Mouse (Mus musculus): ENCODE measurements at regions not wholly inside any gene's neighbourhood (a gene's known extent, or its start where the extent isn't known, plus 50 kb on each side); places are given as distances from the start of the nearest gene placed in this dataset.

DNA sequence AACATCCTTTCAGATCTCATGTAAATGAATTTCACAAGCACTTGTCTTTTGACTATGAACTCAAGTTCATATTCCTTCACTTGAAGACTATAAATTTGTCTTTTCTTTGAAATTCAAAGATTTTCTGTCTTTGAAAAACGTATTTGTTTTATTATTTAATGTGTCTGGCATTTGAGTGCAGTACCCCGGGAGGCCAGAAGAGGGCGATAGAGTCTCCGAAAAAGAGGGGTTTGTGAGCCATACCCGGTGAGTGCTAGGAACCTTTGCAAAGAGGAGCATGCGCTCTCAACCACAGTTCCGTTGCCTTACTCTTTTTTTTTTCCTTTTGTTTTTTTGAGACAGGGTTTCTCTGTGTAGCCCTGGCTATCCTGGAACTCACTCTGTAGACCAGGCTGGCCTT is 177.6 kb upstream of the Gjb5 start:
- no peak overlapping the region for H3K4me3 ChIP-seq (ENCODE audit: low read depth, low read length)
- TF ChIP-seq POLR2A (IDR thresholded peaks at IDR 0.05; ENCODE audit: low read depth, low read length) (no peak), CTCF (IDR thresholded peaks at IDR 0.05; ENCODE audit: extremely low read depth, insufficient read length, insufficient replicate concordance, low read depth, low read length) (peak; percentile 34; the same call in 1 of the 2 replicates)
- H3K27ac ChIP-seq (ENCODE audit: insufficient read depth, low read depth, low read length): no peak overlapping the region
- WGBS: 74% methylated on average over 7 of the region's 7 CpGs
- H3K4me1 ChIP-seq (ENCODE audit: control insufficient read depth, insufficient read depth, insufficient read length, low read length): no peaks in the 10 kb centered on the region
- no peaks in the 10 kb centered on the region for H3K36me3 ChIP-seq (ENCODE audit: control insufficient read depth, insufficient read depth, low read length)
- H3K27me3 ChIP-seq (ENCODE audit: control insufficient read depth, insufficient read depth, low read length): no peaks in the 10 kb centered on the region

GRCm38 (mm10) chr4:127534411-127534810 is 176.4 kb upstream of the Gjb5 start:
- no peak overlapping the region for H3K4me3 ChIP-seq (ENCODE audit: low read depth, low read length)
- H3K27ac ChIP-seq (ENCODE audit: insufficient read depth, low read depth, low read length): no peak overlapping the region
- H3K27me3 ChIP-seq (ENCODE audit: control insufficient read depth, insufficient read depth, low read length): no peaks in the 10 kb centered on the region
- TF ChIP-seq POLR2A (IDR thresholded peaks at IDR 0.05; ENCODE audit: low read depth, low read length) (no peak), CTCF (IDR thresholded peaks at IDR 0.05; ENCODE audit: extremely low read depth, insufficient read length, insufficient replicate concordance, low read depth, low read length) (no peak)
- 94% methylated on average over 3 of the region's 3 CpGs for WGBS
- H3K36me3 ChIP-seq (ENCODE audit: control insufficient read depth, insufficient read depth, low read length): no peaks in the 10 kb centered on the region
- H3K4me1 ChIP-seq (ENCODE audit: control insufficient read depth, insufficient read depth, insufficient read length, low read length): no peaks in the 10 kb centered on the region

GRCm38 (mm10) chr4:127533726-127534125 is 175.7 kb upstream of the Gjb5 start:
- H3K36me3 ChIP-seq (ENCODE audit: control insufficient read depth, insufficient read depth, low read length): no peaks in the 10 kb centered on the region
- H3K27ac ChIP-seq (ENCODE audit: insufficient read depth, low read depth, low read length): no peak overlapping the region
- WGBS: 75% methylated on average over 4 of the region's 4 CpGs

GRCm38 (mm10) chr4:127530779-127531178 is 172.8 kb upstream of the Gjb5 start:
- Histone ChIP-seq H3K4me1 (ENCODE audit: control insufficient read depth, insufficient read depth, insufficient read length, low read length) (no peaks in the 10 kb centered on the region), H3K4me3 (ENCODE audit: low read depth, low read length) (no peak overlapping the region), H3K27me3 (ENCODE audit: control insufficient read depth, insufficient read depth, low read length) (no peaks in the 10 kb centered on the region), H3K36me3 (ENCODE audit: control insufficient read depth, insufficient read depth, low read length) (no peaks in the 10 kb centered on the region), H3K27ac (ENCODE audit: insufficient read depth, low read depth, low read length) (no peak overlapping the region)
- TF ChIP-seq CTCF (IDR thresholded peaks at IDR 0.05; ENCODE audit: extremely low read depth, insufficient read length, insufficient replicate concordance, low read depth, low read length): no peak
- no peak for TF ChIP-seq POLR2A (IDR thresholded peaks at IDR 0.05; ENCODE audit: low read depth, low read length)
- WGBS: 86% methylated on average over 11 of the region's 11 CpGs

More at GRCm38 (mm10) chr4:127533726-127534125, 175.7 kb upstream of the Gjb5 start:
- Histone ChIP-seq H3K27me3 (ENCODE audit: control insufficient read depth, insufficient read depth, low read length) (no peaks in the 10 kb centered on the region), H3K4me1 (ENCODE audit: control insufficient read depth, insufficient read depth, insufficient read length, low read length) (no peaks in the 10 kb centered on the region), H3K4me3 (ENCODE audit: low read depth, low read length) (no peak overlapping the region)
- TF ChIP-seq POLR2A (IDR thresholded peaks at IDR 0.05; ENCODE audit: low read depth, low read length): no peak
- no peak for TF ChIP-seq CTCF (IDR thresholded peaks at IDR 0.05; ENCODE audit: extremely low read depth, insufficient read length, insufficient replicate concordance, low read depth, low read length)

DNA sequence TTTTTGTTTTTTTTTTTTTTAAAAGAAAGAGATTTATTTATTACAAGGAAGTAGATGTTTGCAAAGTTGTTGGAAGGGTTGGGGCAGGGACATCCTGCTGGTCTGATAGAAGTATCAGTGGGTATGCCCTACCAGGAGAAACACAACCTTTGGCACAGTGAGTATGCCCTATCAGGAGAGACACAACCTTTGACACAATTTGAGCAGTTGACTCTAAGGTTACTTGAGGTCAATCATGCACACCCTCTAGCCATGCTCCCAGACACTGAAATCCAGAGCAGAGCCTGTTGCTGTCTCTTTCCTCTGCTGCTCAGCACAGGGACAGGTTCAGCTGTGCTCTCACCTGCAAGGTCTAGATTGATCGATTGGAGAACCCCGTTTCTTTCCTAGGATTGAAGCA is 164.2 kb upstream of the Gjb5 start:
- no peaks in the 10 kb centered on the region for H3K4me1 ChIP-seq (ENCODE audit: control insufficient read depth, insufficient read depth, insufficient read length, low read length)
- H3K36me3 ChIP-seq (ENCODE audit: control insufficient read depth, insufficient read depth, low read length): no peaks in the 10 kb centered on the region
- no peak for TF ChIP-seq POLR2A (IDR thresholded peaks at IDR 0.05; ENCODE audit: low read depth, low read length)
- TF ChIP-seq CTCF (IDR thresholded peaks at IDR 0.05; ENCODE audit: extremely low read depth, insufficient read length, insufficient replicate concordance, low read depth, low read length): no peak
- H3K27me3 ChIP-seq (ENCODE audit: control insufficient read depth, insufficient read depth, low read length): no peaks in the 10 kb centered on the region
- H3K27ac ChIP-seq (ENCODE audit: insufficient read depth, low read depth, low read length): no peak overlapping the region
- H3K4me3 ChIP-seq (ENCODE audit: low read depth, low read length): no peak overlapping the region
- WGBS: 86% methylated on average over 2 of the region's 2 CpGs

DNA sequence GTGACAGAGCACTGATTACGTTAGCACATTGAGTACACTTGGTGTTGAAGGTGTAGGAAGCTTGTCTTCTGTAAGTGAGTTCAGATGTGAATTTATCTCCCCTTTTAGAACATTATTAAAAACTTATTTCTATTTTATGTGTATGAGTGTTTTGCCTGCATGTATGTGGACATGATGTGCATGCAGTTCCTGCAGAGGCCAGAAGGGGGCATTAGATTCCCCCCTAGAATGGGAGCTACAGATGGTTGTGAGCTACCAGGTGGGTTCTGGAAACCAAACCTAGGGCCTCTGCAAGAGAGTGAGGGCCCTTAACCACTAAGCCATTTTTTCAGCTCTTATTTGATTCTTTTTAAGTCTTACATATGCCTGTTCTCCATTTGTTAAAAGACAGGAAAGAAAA is 160.0 kb upstream of the Gjb5 start:
- TF ChIP-seq CTCF (IDR thresholded peaks at IDR 0.05; ENCODE audit: extremely low read depth, insufficient read length, insufficient replicate concordance, low read depth, low read length): peak; percentile 20; the same call in 1 of the 2 replicates
- TF ChIP-seq POLR2A (IDR thresholded peaks at IDR 0.05; ENCODE audit: low read depth, low read length): no peak
- 87% methylated on average over 1 of the region's 1 CpGs for WGBS
- H3K36me3 ChIP-seq (ENCODE audit: control insufficient read depth, insufficient read depth, low read length): no peaks in the 10 kb centered on the region
- no peak overlapping the region for H3K27ac ChIP-seq (ENCODE audit: insufficient read depth, low read depth, low read length)
- no peaks in the 10 kb centered on the region for H3K27me3 ChIP-seq (ENCODE audit: control insufficient read depth, insufficient read depth, low read length)
- H3K4me3 ChIP-seq (ENCODE audit: low read depth, low read length): no peak overlapping the region
- no peaks in the 10 kb centered on the region for H3K4me1 ChIP-seq (ENCODE audit: control insufficient read depth, insufficient read depth, insufficient read length, low read length)

DNA sequence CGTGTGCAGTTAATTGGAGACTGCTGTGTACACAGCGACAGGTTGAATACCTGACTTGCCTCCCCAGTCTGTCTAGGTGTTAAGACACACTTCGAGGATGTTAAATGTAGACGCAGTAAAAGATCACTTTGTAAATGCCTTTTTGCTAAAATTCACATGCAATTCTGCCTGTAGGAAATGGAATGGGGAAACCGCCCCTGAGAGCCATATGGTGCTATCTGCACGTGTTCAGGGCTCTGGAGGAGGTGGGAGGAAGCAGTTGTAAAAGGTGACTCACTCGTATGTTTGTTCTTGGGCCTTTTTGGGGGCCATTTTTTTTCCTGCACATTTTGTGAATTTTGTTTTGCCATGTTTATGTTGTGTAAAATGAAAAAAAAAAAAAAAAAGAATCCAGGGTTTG is 159.6 kb upstream of the Gjb5 start:
- Histone ChIP-seq H3K4me3 (ENCODE audit: low read depth, low read length) (no peak overlapping the region), H3K27me3 (ENCODE audit: control insufficient read depth, insufficient read depth, low read length) (no peaks in the 10 kb centered on the region), H3K36me3 (ENCODE audit: control insufficient read depth, insufficient read depth, low read length) (no peaks in the 10 kb centered on the region), H3K4me1 (ENCODE audit: control insufficient read depth, insufficient read depth, insufficient read length, low read length) (no peaks in the 10 kb centered on the region), H3K27ac (ENCODE audit: insufficient read depth, low read depth, low read length) (no peak overlapping the region)
- 68% methylated on average over 7 of the region's 7 CpGs for WGBS
- no peak for TF ChIP-seq CTCF (IDR thresholded peaks at IDR 0.05; ENCODE audit: extremely low read depth, insufficient read length, insufficient replicate concordance, low read depth, low read length)
- TF ChIP-seq POLR2A (IDR thresholded peaks at IDR 0.05; ENCODE audit: low read depth, low read length): no peak

DNA sequence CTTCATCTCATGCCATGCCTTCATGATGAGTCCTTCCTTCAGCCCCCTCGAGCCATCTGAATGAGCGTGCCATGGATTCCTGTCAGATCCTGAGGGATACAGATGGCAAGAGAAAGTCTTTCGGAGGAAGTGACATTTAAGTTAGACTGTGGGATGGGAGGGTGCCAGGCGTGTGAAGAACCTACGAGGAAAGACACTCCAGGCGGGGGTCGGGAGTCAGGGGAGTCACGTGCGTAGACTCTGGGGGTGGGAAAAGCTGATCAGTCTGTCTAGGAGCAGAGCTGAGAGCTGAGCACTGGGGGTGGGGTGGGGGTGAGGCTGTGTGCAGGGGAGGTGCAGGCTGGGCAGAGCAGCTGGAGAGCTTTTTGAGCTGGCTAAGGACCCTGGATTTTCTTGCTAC is 152.0 kb upstream of the Gjb5 start:
- Histone ChIP-seq H3K36me3 (ENCODE audit: control insufficient read depth, insufficient read depth, low read length) (no peaks in the 10 kb centered on the region), H3K27ac (ENCODE audit: insufficient read depth, low read depth, low read length) (no peak overlapping the region), H3K4me1 (ENCODE audit: control insufficient read depth, insufficient read depth, insufficient read length, low read length) (no peaks in the 10 kb centered on the region), H3K27me3 (ENCODE audit: control insufficient read depth, insufficient read depth, low read length) (no peaks in the 10 kb centered on the region), H3K4me3 (ENCODE audit: low read depth, low read length) (no peak overlapping the region)
- no peak for TF ChIP-seq POLR2A (IDR thresholded peaks at IDR 0.05; ENCODE audit: low read depth, low read length)
- no peak for TF ChIP-seq CTCF (IDR thresholded peaks at IDR 0.05; ENCODE audit: extremely low read depth, insufficient read length, insufficient replicate concordance, low read depth, low read length)
- WGBS: 76% methylated on average over 9 of the region's 9 CpGs

Measured in small intestine, adult 2 months (tissue).